Mouse (Mus musculus) hindbrain, postnatal 0 days (tissue): ENCODE data around the gene Slc38a3. TPM values are rescaled to one million over a fixed set of nuclear protein-coding genes. Genes with fewer than 3 reads are reported as not detected.
A peak's percentile ranks its signal among the peaks of the same experiment; 100 is the strongest.

Experiments used
- ATAC-seq: fragments of 200-750 bp; cut with Nextera tagmentation; 2 replicates; pipeline ENCODE4 v1.8.0; 2017; ENCODE audit warnings: mild to moderate bottlenecking, moderate TSS enrichment, moderate library complexity
- DNase-seq: peaks from one replicate; pipeline ENCODE4 v3.0.0-alpha.2; 2015; ENCODE audit warnings: low spot score
- H3K27ac ChIP-seq: fragments of 300-500 bp; sonication (generic); 2 replicates; pipeline ENCODE4 v1.5.1; 2014; ENCODE audit warnings: mild to moderate bottlenecking
- H3K27me3 ChIP-seq: fragments of 300-500 bp; sonication (generic); 2 replicates; pipeline ENCODE4 v1.6.1; 2014; ENCODE audit warnings: low read length, mixed read lengths; ENCODE audit not compliant: insufficient read depth
- H3K36me3 ChIP-seq: fragments of 300-500 bp; sonication (generic); 2 replicates; pipeline ENCODE4 v1.6.1; 2014; ENCODE audit warnings: low read length, mixed read lengths; ENCODE audit not compliant: insufficient read depth
- H3K4me1 ChIP-seq: fragments of 300-500 bp; sonication (generic); 2 replicates; pipeline ENCODE4 v1.6.1; 2014; ENCODE audit warnings: antibody characterized with exemption, low read length, mixed read lengths; ENCODE audit not compliant: insufficient read depth
- H3K4me2 ChIP-seq: fragments of 300-500 bp; sonication (generic); 2 replicates; pipeline ENCODE4 v1.6.1; 2014; ENCODE audit warnings: low read depth, mild to moderate bottlenecking, low read length, moderate library complexity, mixed read lengths
- H3K4me3 ChIP-seq: fragments of 300-500 bp; sonication (generic); 2 replicates; pipeline ENCODE4 v1.5.1; 2014; ENCODE audit warnings: low read length
- H3K9ac ChIP-seq: fragments of 300-500 bp; sonication (generic); replicated peaks from 2 replicates; pipeline ENCODE4 v1.6.1; 2014; ENCODE audit warnings: mild to moderate bottlenecking, low read length, moderate library complexity, mixed read lengths
- H3K9me3 ChIP-seq: fragments of 300-500 bp; sonication (generic); 2 replicates; pipeline ENCODE4 v1.6.1; 2016; ENCODE audit warnings: low read length, mixed read lengths
- CTCF ChIP-seq: IDR thresholded peaks from 2 replicates; pipeline ENCODE4 v1.5.1; 2016; ENCODE audit warnings: antibody characterized with exemption, control low read depth, low read depth
- WGBS: fragments of 180-500 bp; shearing (Covaris S2); extraction: QIAGEN DNeasy Blood & Tissue Kit; methylation state at CpG from one replicate; pipeline ENCODE4 v1.1.7; 2014; 5-methylcytosine and 5-hydroxymethylcytosine counted together
- polyA plus RNA-seq: library from polyadenylated mRNA; unstranded; fragments of >200 nt; fragmentation: Nextera tagmentation; extraction: Ambion mirVana; gene quantifications from 2 replicates; pipeline ENCODE4 v1.2.1, GENCODE M21; 2015
- total RNA-seq: library from RNA; depleted of rRNA; stranded (reverse); fragments of >200 nt; gene quantifications from 2 replicates; pipeline ENCODE4 v1.2.3, GENCODE M21; 2014

The Slc38a3 gene
- total and polyA plus RNA-seq, 2 experiments from 2014 or later: 54.5 to 134 TPM

GRCm38 (mm10) chr9:107646975-107647374 lies 22.4 kb downstream of the Slc38a3 start:
- no peak overlapping the region for H3K9ac ChIP-seq
- 85% methylated on average over 6 of the region's 6 CpGs for WGBS

GRCm38 (mm10) chr9:107645577-107645976 lies 23.8 kb downstream of the Slc38a3 start:
- H3K4me1 ChIP-seq: peaks cover 9% of the 10 kb centered on the region; the same call in 1 of the 2 replicates
- no peak overlapping the region for H3K4me2 ChIP-seq
- DNase-seq (peak; percentile 91), ATAC-seq (peak; percentile 59)
- H3K4me3 ChIP-seq: no peak overlapping the region
- no peak overlapping the region for H3K27ac ChIP-seq
- no peaks in the 10 kb centered on the region for H3K27me3 ChIP-seq
- no peak overlapping the region for H3K9ac ChIP-seq
- 15% methylated on average over 5 of the region's 5 CpGs for WGBS
- H3K36me3 ChIP-seq: no peaks in the 10 kb centered on the region
- H3K9me3 ChIP-seq: no peaks in the 10 kb centered on the region
- TF ChIP-seq CTCF: peak; percentile 98

More at GRCm38 (mm10) chr9:107646975-107647374, 22.4 kb downstream of the Slc38a3 start:
- no peak overlapping the region for H3K27ac ChIP-seq
- ATAC-seq: no peak
- no peak overlapping the region for H3K4me2 ChIP-seq
- H3K27me3 ChIP-seq: no peaks in the 10 kb centered on the region
- DNase-seq: no peak
- no peaks in the 10 kb centered on the region for H3K36me3 ChIP-seq
- no peaks in the 10 kb centered on the region for H3K9me3 ChIP-seq
- H3K4me3 ChIP-seq: no peak overlapping the region
- TF ChIP-seq CTCF: peak; percentile 14; the same call in 1 of the 2 replicates
- H3K4me1 ChIP-seq: peaks cover 12% of the 10 kb centered on the region; the same call in 1 of the 2 replicates

GRCm38 (mm10) chr9:107645153-107645510 lies 24.2 kb downstream of the Slc38a3 start:
- Histone ChIP-seq H3K4me3 (peak overlapping the region; percentile 34; the same call in 1 of the 2 replicates), H3K9ac (peak overlapping the region; percentile 51; the same call in 1 of the 2 replicates), H3K4me2 (peak overlapping the region; percentile 66), H3K27me3 (no peaks in the 10 kb centered on the region), H3K36me3 (no peaks in the 10 kb centered on the region), H3K27ac (no peak overlapping the region), H3K9me3 (no peaks in the 10 kb centered on the region), H3K4me1 (peaks cover 6% of the 10 kb centered on the region; the same call in 1 of the 2 replicates)
- ATAC-seq (no peak), DNase-seq (no peak)
- TF ChIP-seq CTCF: no peak
- WGBS: 57% methylated on average over 7 of the region's 7 CpGs

GRCm38 (mm10) chr9:107644495-107645152 lies 24.7 kb downstream of the Slc38a3 start:
- 5% methylated on average over 35 of the region's 35 CpGs for WGBS

GRCm38 (mm10) chr9:107643544-107644214 lies 25.7 kb downstream of the Slc38a3 start:
- WGBS: 92% methylated on average over 13 of the region's 13 CpGs
- no peak for ATAC-seq
- no peak overlapping the region for H3K4me3 ChIP-seq

More at GRCm38 (mm10) chr9:107644495-107645152, 24.7 kb downstream of the Slc38a3 start:
- H3K4me3 ChIP-seq: peak overlapping the region; percentile 34
- no peaks in the 10 kb centered on the region for H3K36me3 ChIP-seq
- peak overlapping the region; percentile 51 for H3K9ac ChIP-seq
- H3K27me3 ChIP-seq: no peaks in the 10 kb centered on the region
- H3K27ac ChIP-seq: peak overlapping the region; percentile 66
- peak overlapping the region; percentile 66 for H3K4me2 ChIP-seq
- DNase-seq (peak; percentile 96), ATAC-seq (peak; percentile 86)
- H3K4me1 ChIP-seq: 0 out of 2 replicates have a peak, but pooled peaks cover 1% of the 10 kb centered on the region
- no peaks in the 10 kb centered on the region for H3K9me3 ChIP-seq
- TF ChIP-seq CTCF: peak; percentile 97

GRCm38 (mm10) chr9:107641666-107642065 lies 27.7 kb downstream of the Slc38a3 start:
- no peaks in the 10 kb centered on the region for H3K9me3 ChIP-seq
- ATAC-seq (no peak), DNase-seq (no peak)
- H3K36me3 ChIP-seq: no peaks in the 10 kb centered on the region
- H3K9ac ChIP-seq: no peak overlapping the region
- H3K4me3 ChIP-seq: no peak overlapping the region
- 40% methylated on average over 8 of the region's 8 CpGs for WGBS
- no peak overlapping the region for H3K4me2 ChIP-seq
- no peak for TF ChIP-seq CTCF
- peaks cover 9% of the 10 kb centered on the region; the same call in 1 of the 2 replicates for H3K4me1 ChIP-seq
- no peak overlapping the region for H3K27ac ChIP-seq
- no peaks in the 10 kb centered on the region for H3K27me3 ChIP-seq

More at GRCm38 (mm10) chr9:107643544-107644214, 25.7 kb downstream of the Slc38a3 start:
- Histone ChIP-seq H3K36me3 (no peaks in the 10 kb centered on the region), H3K27ac (no peak overlapping the region), H3K27me3 (no peaks in the 10 kb centered on the region), H3K4me2 (no peak overlapping the region), H3K9me3 (no peaks in the 10 kb centered on the region), H3K9ac (peak overlapping the region; percentile 51; the same call in 1 of the 2 replicates), H3K4me1 (no peaks in the 10 kb centered on the region)
- no peak for DNase-seq
- TF ChIP-seq CTCF: no peak
